Mouse (Mus musculus) kidney, postnatal 0 days (tissue): ENCODE measurements around the gene Capn12. TPM values are rescaled to one million over a fixed set of nuclear protein-coding genes. Genes with fewer than 3 reads are reported as not detected.

Experiments used
- ATAC-seq: fragments of 200-750 bp; cut with Nextera tagmentation; replicated peaks from 2 replicates; pipeline ENCODE4 v1.8.0; 2017; ENCODE audit warnings: low read depth, moderate number of reproducible peaks, moderate TSS enrichment, moderate library complexity; ENCODE audit not compliant: low FRiP score
- DNase-seq: peaks from one replicate; pipeline ENCODE4 v3.0.0-alpha.2; 2016; ENCODE audit warnings: low spot score
- H3K27ac ChIP-seq: fragments of 300-500 bp; sonication (generic); 2 replicates; pipeline ENCODE4 v1.5.1; 2014; ENCODE audit warnings: mild to moderate bottlenecking
- H3K27me3 ChIP-seq: fragments of 300-500 bp; sonication (generic); 2 replicates; pipeline ENCODE4 v1.6.1; 2014; ENCODE audit warnings: low read length, mixed read lengths; ENCODE audit not compliant: insufficient read depth
- H3K36me3 ChIP-seq: fragments of 300-500 bp; sonication (generic); 2 replicates; pipeline ENCODE4 v1.6.1; 2014; ENCODE audit warnings: low read length, mixed read lengths; ENCODE audit not compliant: insufficient read depth
- H3K4me1 ChIP-seq: fragments of 300-500 bp; sonication (generic); replicated peaks from 2 replicates; pipeline ENCODE4 v1.6.1; 2014; ENCODE audit warnings: antibody characterized with exemption, low read length, mixed read lengths; ENCODE audit not compliant: insufficient read depth
- H3K4me2 ChIP-seq: fragments of 300-500 bp; sonication (generic); 2 replicates; pipeline ENCODE4 v1.6.1; 2014; ENCODE audit warnings: mild to moderate bottlenecking, low read length, moderate library complexity, mixed read lengths
- H3K4me3 ChIP-seq: fragments of 300-500 bp; sonication (generic); replicated peaks from 2 replicates; pipeline ENCODE4 v1.5.1; 2014; ENCODE audit warnings: low read depth, low read length
- H3K9ac ChIP-seq: fragments of 300-500 bp; sonication (generic); 2 replicates; pipeline ENCODE4 v1.6.1; 2014; ENCODE audit warnings: low read depth, low read length
- H3K9me3 ChIP-seq: fragments of 300-500 bp; sonication (generic); replicated peaks from 2 replicates; pipeline ENCODE4 v1.6.1; 2016; ENCODE audit warnings: low read length, inconsistent platforms, mixed read lengths
- CTCF ChIP-seq: IDR thresholded peaks from 2 replicates; pipeline ENCODE4 v1.5.1; 2016; ENCODE audit warnings: antibody characterized with exemption, low read depth, mild to moderate bottlenecking, moderate library complexity
- WGBS: fragments of 180-500 bp; shearing (Covaris S2); extraction: QIAGEN DNeasy Blood & Tissue Kit; methylation state at CpG from one replicate; pipeline ENCODE4 v1.1.7; 2014; 5-methylcytosine and 5-hydroxymethylcytosine counted together
- polyA plus RNA-seq: library from polyadenylated mRNA; unstranded; fragments of >200 nt; fragmentation: Nextera tagmentation; extraction: Ambion mirVana; gene quantifications from 2 replicates; pipeline ENCODE4 v1.2.1, GENCODE M21; 2015

Gene Capn12
- polyA plus RNA-seq, 1 experiment from 2014 or later: 0.47 TPM

- no peak overlapping the region for H3K4me2 ChIP-seq
- DNase-seq (peak; percentile 84), ATAC-seq (peak; percentile 49; the same call in 1 of the 2 replicates)
- WGBS: 29% methylated on average over 4 of the region's 4 CpGs
- H3K4me1 ChIP-seq: no peaks in the 10 kb centered on the region
- peak; percentile 43 for TF ChIP-seq CTCF
- H3K9me3 ChIP-seq: no peaks in the 10 kb centered on the region
- H3K27me3 ChIP-seq: no peaks in the 10 kb centered on the region
- peaks cover 85% of the 10 kb centered on the region for H3K36me3 ChIP-seq
- peak overlapping the region; percentile 75 for H3K27ac ChIP-seq
- no peak overlapping the region for H3K9ac ChIP-seq
- no peak overlapping the region for H3K4me3 ChIP-seq
These were observed 30.4 kb downstream of the Capn12 start for GRCm38 (mm10) chr7:28911632-28912031.

- H3K9ac ChIP-seq: no peak overlapping the region
- TF ChIP-seq CTCF: no peak
- WGBS: 61% methylated on average over 11 of the region's 11 CpGs
These were observed 31.9 kb downstream of the Capn12 start for GRCm38 (mm10) chr7:28913171-28913570.

GRCm38 (mm10) chr7:28916491-28916890, 35.3 kb downstream of the Capn12 start:
- Histone ChIP-seq H3K4me1 (peaks cover 20% of the 10 kb centered on the region), H3K36me3 (peaks cover 55% of the 10 kb centered on the region), H3K4me3 (no peak overlapping the region), H3K27me3 (no peaks in the 10 kb centered on the region), H3K4me2 (no peak overlapping the region), H3K9ac (no peak overlapping the region), H3K9me3 (no peaks in the 10 kb centered on the region), H3K27ac (no peak overlapping the region)
- ATAC-seq (no peak), DNase-seq (no peak)
- peak; percentile 55 for TF ChIP-seq CTCF

More at GRCm38 (mm10) chr7:28913171-28913570, 31.9 kb downstream of the Capn12 start:
- Histone ChIP-seq H3K4me1 (peaks cover 2% of the 10 kb centered on the region; the same call in 1 of the 2 replicates), H3K4me2 (no peak overlapping the region), H3K27me3 (no peaks in the 10 kb centered on the region), H3K4me3 (no peak overlapping the region), H3K36me3 (peaks cover 77% of the 10 kb centered on the region), H3K9me3 (no peaks in the 10 kb centered on the region), H3K27ac (peak overlapping the region; percentile 75; the same call in 1 of the 2 replicates)
- peak; percentile 20 for DNase-seq
- ATAC-seq: no peak

- Histone ChIP-seq H3K9ac (no peak overlapping the region), H3K4me2 (no peak overlapping the region), H3K27ac (peak overlapping the region; percentile 60), H3K27me3 (no peaks in the 10 kb centered on the region), H3K9me3 (no peaks in the 10 kb centered on the region), H3K4me3 (no peak overlapping the region), H3K36me3 (peaks cover 46% of the 10 kb centered on the region), H3K4me1 (peaks cover 30% of the 10 kb centered on the region)
- DNase-seq: peak; percentile 73
- 50% methylated on average over 10 of the region's 10 CpGs for WGBS
- ATAC-seq: no peak
- no peak for TF ChIP-seq CTCF
These were observed 36.5 kb downstream of the Capn12 start for GRCm38 (mm10) chr7:28917503-28918426.

- Histone ChIP-seq H3K4me2 (no peak overlapping the region), H3K36me3 (peaks cover 43% of the 10 kb centered on the region), H3K4me1 (peaks cover 37% of the 10 kb centered on the region), H3K9me3 (no peaks in the 10 kb centered on the region), H3K27me3 (no peaks in the 10 kb centered on the region), H3K27ac (peak overlapping the region; percentile 33), H3K4me3 (no peak overlapping the region), H3K9ac (no peak overlapping the region)
- no peak for TF ChIP-seq CTCF
- 61% methylated on average over 8 of the region's 8 CpGs for WGBS
- ATAC-seq: no peak
- no peak for DNase-seq
These were observed 37.3 kb downstream of the Capn12 start for GRCm38 (mm10) chr7:28918540-28918939.

GRCm38 (mm10) chr7:28919815-28920214, 38.6 kb downstream of the Capn12 start:
- Histone ChIP-seq H3K36me3 (peaks cover 31% of the 10 kb centered on the region), H3K9me3 (no peaks in the 10 kb centered on the region), H3K27ac (peak overlapping the region; percentile 33), H3K4me2 (no peak overlapping the region), H3K4me1 (peaks cover 50% of the 10 kb centered on the region), H3K4me3 (no peak overlapping the region), H3K9ac (no peak overlapping the region), H3K27me3 (no peaks in the 10 kb centered on the region)
- DNase-seq (peak; percentile 76), ATAC-seq (peak; percentile 41)
- peak; percentile 23; the same call in 1 of the 2 replicates for TF ChIP-seq CTCF
- WGBS: 32% methylated on average over 6 of the region's 6 CpGs
